Mouse (Mus musculus) neural tube, embryonic 11.5 days (tissue): ENCODE measurements around the gene Cma2. TPM values are rescaled to one million over a fixed set of nuclear protein-coding genes. Genes with fewer than 3 reads are reported as not detected.
"Not testable (repeated sequence)": the region's sequence is repeated elsewhere in the genome, so short reads cannot be mapped to it uniquely, and the experiment has no call there.

Experiments
- ATAC-seq: fragments of 200-750 bp; cut with Nextera tagmentation; 2 replicates; pipeline ENCODE4 v1.8.0; 2017; ENCODE audit warnings: moderate number of reproducible peaks, mild to moderate bottlenecking, moderate TSS enrichment, moderate library complexity; ENCODE audit not compliant: insufficient read depth, low FRiP score, low TSS enrichment
- DNase-seq: peaks from one replicate; pipeline ENCODE4 v3.0.0-alpha.2; 2015; ENCODE audit warnings: low spot score
- H3K27ac ChIP-seq: fragments of 300-500 bp; sonication (generic); 2 replicates; pipeline ENCODE4 v1.5.1; 2014; ENCODE audit warnings: low read depth, mild to moderate bottlenecking, low read length
- H3K27me3 ChIP-seq: fragments of 300-500 bp; sonication (generic); 2 replicates; pipeline ENCODE4 v1.6.1; 2014; ENCODE audit warnings: mild to moderate bottlenecking, low read length, mixed read lengths; ENCODE audit not compliant: control insufficient read depth, insufficient read depth
- H3K36me3 ChIP-seq: fragments of 300-500 bp; sonication (generic); 2 replicates; pipeline ENCODE4 v1.6.1; 2014; ENCODE audit warnings: mild to moderate bottlenecking, low read length, moderate library complexity, mixed read lengths; ENCODE audit not compliant: control insufficient read depth, insufficient read depth
- H3K4me1 ChIP-seq: fragments of 300-500 bp; sonication (generic); 2 replicates; pipeline ENCODE4 v1.6.1; 2014; ENCODE audit warnings: low read length, mixed read lengths; ENCODE audit not compliant: control insufficient read depth, insufficient read depth
- H3K4me2 ChIP-seq: fragments of 300-500 bp; sonication (generic); 2 replicates; pipeline ENCODE4 v1.6.1; 2014; ENCODE audit warnings: low read depth, mild to moderate bottlenecking, moderate library complexity
- H3K4me3 ChIP-seq: fragments of 300-500 bp; sonication (generic); 2 replicates; pipeline ENCODE4 v1.5.1; 2014; ENCODE audit warnings: low read depth, low read length
- H3K9ac ChIP-seq: fragments of 300-500 bp; sonication (generic); 2 replicates; pipeline ENCODE4 v1.6.1; 2014; ENCODE audit warnings: mild to moderate bottlenecking, low read length
- H3K9me3 ChIP-seq: fragments of 300-500 bp; sonication (generic); 2 replicates; pipeline ENCODE4 v1.6.1; 2016; ENCODE audit warnings: low read length; ENCODE audit not compliant: control insufficient read depth
- WGBS: fragments of 180-500 bp; shearing (Covaris S2); extraction: QIAGEN DNeasy Blood & Tissue Kit; methylation state at CpG from one replicate; pipeline ENCODE4 v1.1.7; 2014; 5-methylcytosine and 5-hydroxymethylcytosine counted together
- polyA plus RNA-seq: library from polyadenylated mRNA; unstranded; fragments of >200 nt; fragmentation: Nextera tagmentation; extraction: Ambion mirVana; gene quantifications from 2 replicates; pipeline ENCODE4 v1.2.1, GENCODE M21; 2014

The Cma2 gene
- polyA plus RNA-seq, 1 experiment from 2014 or later, result not detected

DNA sequence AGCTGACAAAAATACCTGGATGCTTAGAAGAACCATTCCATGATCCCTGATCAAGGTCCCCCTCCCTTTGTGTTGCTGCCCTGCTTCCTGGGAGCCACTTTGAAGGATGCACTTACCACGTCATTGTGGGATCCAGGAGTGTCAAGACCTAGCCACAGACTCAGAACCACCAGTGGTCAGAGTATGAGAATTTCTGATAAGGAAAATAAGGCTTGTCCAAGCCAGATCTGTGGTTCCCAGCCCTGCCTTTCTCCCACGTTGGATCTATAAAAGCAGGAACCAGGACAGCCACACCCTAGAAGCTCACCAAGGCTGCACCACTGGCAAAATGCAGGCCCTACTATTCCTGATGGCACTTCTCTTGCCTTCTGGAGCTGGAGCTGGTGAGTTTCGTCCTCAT is 66.9 kb downstream of the Cma2 start, which contains the start of gene Mcpt1:
Gene Mcpt1 (plus strand): TSS at position 301 of the 400 bp plus-strand sequence.
- not testable (repeated sequence) for H3K4me3 ChIP-seq, H3K4me2 ChIP-seq, H3K9ac ChIP-seq, ATAC-seq, DNase-seq, H3K36me3 ChIP-seq, H3K4me1 ChIP-seq, H3K27me3 ChIP-seq, H3K27ac ChIP-seq, H3K9me3 ChIP-seq
- WGBS, result 79% methylated on average over 3 of the region's 3 CpGs

DNA sequence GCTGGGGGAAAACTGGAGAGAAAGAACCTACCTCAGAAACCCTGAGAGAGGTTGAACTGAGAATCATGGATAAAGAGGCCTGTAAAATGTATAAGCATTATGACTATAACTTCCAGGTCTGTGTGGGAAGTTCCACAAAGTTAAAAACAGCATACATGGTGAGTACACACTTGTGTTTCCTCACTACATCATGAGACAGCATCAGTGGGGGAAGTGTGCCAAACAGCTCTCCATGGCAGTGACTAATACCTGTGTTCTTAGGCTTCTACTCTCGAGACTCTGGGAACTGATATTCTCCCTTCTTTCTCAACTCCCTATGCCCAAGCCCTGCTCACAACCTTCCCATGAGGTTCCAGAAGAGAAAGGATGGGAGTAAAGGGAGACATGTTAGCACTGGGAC is 68.7 kb downstream of the Cma2 start:
- no peak overlapping the region for H3K27ac ChIP-seq
- H3K4me1 ChIP-seq, result no peaks in the 10 kb centered on the region
- H3K4me3 ChIP-seq, result no peak overlapping the region
- no peak overlapping the region for H3K4me2 ChIP-seq
- DNase-seq (no peak), ATAC-seq (no peak)
- no peaks in the 10 kb centered on the region for H3K9me3 ChIP-seq
- WGBS, result 81% methylated on average over 1 of the region's 1 CpGs
- H3K9ac ChIP-seq, result no peak overlapping the region
- no peaks in the 10 kb centered on the region for H3K36me3 ChIP-seq
- no peaks in the 10 kb centered on the region for H3K27me3 ChIP-seq

DNA sequence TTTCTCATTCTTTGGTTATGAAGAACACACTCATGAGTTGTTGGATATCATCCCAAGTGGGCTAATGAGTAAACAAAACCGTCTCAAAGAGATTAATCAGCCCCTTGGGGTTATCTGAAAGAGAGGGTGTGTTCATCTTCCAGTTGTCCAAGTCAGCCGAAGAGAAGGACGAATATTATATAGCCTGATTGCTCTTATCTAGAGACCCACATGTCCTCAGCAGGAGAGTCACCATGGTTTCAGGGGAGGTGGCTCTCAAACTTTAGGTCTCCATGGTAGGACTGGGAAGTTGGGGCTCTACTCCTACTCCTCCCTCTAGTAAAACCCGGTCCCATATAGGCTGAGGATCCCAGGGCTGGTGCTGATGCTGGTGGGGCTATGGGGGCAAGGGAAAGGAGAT is 70.5 kb downstream of the Cma2 start:
- 82% methylated on average over 3 of the region's 4 CpGs for WGBS
- H3K27ac ChIP-seq, H3K4me2 ChIP-seq, H3K27me3 ChIP-seq, H3K4me1 ChIP-seq, DNase-seq, H3K36me3 ChIP-seq, H3K4me3 ChIP-seq, H3K9me3 ChIP-seq, ATAC-seq, H3K9ac ChIP-seq: not testable (repeated sequence)

Other genes with a start within 250 kb of the Cma2 start
- gene Tgm1, start 237.1 kb upstream of the Cma2 start, polyA plus RNA-seq, result 0.37 and 0.57 TPM in 2 replicates
- 26.5 and 29.3 TPM in 2 replicates for gene Rabggta, start 228.7 kb upstream of the Cma2 start, polyA plus RNA-seq
- gene Dhrs1, start 205.3 kb upstream of the Cma2 start, polyA plus RNA-seq, result 68.6 and 76.8 TPM in 2 replicates
- 51.9 and 53.8 TPM in 2 replicates for gene Nop9, start 205.3 kb upstream of the Cma2 start, polyA plus RNA-seq
- 0.32 TPM in 1 of 2 replicates, not detected in the other for gene Cideb, start 192.5 kb upstream of the Cma2 start, polyA plus RNA-seq
- 0.20 and 0.52 TPM in 2 replicates for gene Ltb4r2, start 189.6 kb upstream of the Cma2 start, polyA plus RNA-seq
- 0.18 and 0.27 TPM in 2 replicates for gene Ltb4r1, start 185.0 kb upstream of the Cma2 start, polyA plus RNA-seq
- 8.9 and 9.0 TPM in 2 replicates for gene Adcy4, start 166.9 kb upstream of the Cma2 start, polyA plus RNA-seq
- gene Ripk3, start 162.1 kb upstream of the Cma2 start, polyA plus RNA-seq, result 14.2 and 16.6 TPM in 2 replicates
- 25.9 and 33.7 TPM in 2 replicates for gene Nfatc4, start 127.8 kb upstream of the Cma2 start, polyA plus RNA-seq
- gene Nynrin, start 97.0 kb upstream of the Cma2 start, polyA plus RNA-seq, result 15.1 and 16.0 TPM in 2 replicates
- gene Cbln3, start 66.6 kb upstream of the Cma2 start, polyA plus RNA-seq, result 0.13 and 0.22 TPM in 2 replicates
- 11.8 and 13.0 TPM in 2 replicates for gene Khnyn, start 66.0 kb upstream of the Cma2 start, polyA plus RNA-seq
- gene Sdr39u1, start 50.7 kb upstream of the Cma2 start, polyA plus RNA-seq, result 45.7 and 52.6 TPM in 2 replicates
- gene Cma1, start 6.3 kb upstream of the Cma2 start, polyA plus RNA-seq, result not detected in 2 replicates
- not detected in 2 replicates for gene Mcpt1, start 67.0 kb downstream of the Cma2 start, polyA plus RNA-seq
- gene Mcpt9, start 79.5 kb downstream of the Cma2 start, polyA plus RNA-seq, result not detected in 2 replicates
- gene Mcpt2, start 91.1 kb downstream of the Cma2 start, polyA plus RNA-seq, result not detected in 2 replicates
- not detected in 2 replicates for gene Mcpt4, start 111.3 kb downstream of the Cma2 start, polyA plus RNA-seq
- gene Mcpt8, start 134.3 kb downstream of the Cma2 start, polyA plus RNA-seq, result not detected in 2 replicates
- not detected in 2 replicates for gene Ctsg, start 151.6 kb downstream of the Cma2 start, polyA plus RNA-seq
- not detected in 2 replicates for gene Gzme, start 169.6 kb downstream of the Cma2 start, polyA plus RNA-seq
- not detected in 2 replicates for gene Gzmd, start 181.6 kb downstream of the Cma2 start, polyA plus RNA-seq
- not detected in 2 replicates for gene Gzmg, start 208.6 kb downstream of the Cma2 start, polyA plus RNA-seq
- not detected in 2 replicates for gene Gzmn, start 223.6 kb downstream of the Cma2 start, polyA plus RNA-seq